Mouse (Mus musculus) small intestine, adult 2 months (tissue): Measurements from ENCODE around the gene Slc6a5. TPM values are rescaled to one million over a fixed set of nuclear protein-coding genes. Genes with fewer than 3 reads are reported as not detected.

Source experiments
- H3K27ac ChIP-seq: fragments of 200-500 bp; 2 replicates; pipeline ENCODE4 v1.5.1; 2012; ENCODE audit warnings: low read depth, low read length, control low read depth, inconsistent platforms; ENCODE audit not compliant: insufficient read depth
- H3K27me3 ChIP-seq: fragments of 200-500 bp; 2 replicates; pipeline ENCODE4 v1.6.1; 2012; ENCODE audit warnings: mild to moderate bottlenecking, moderate library complexity, low read length, inconsistent platforms; ENCODE audit not compliant: control insufficient read depth, insufficient read depth
- H3K36me3 ChIP-seq: fragments of 200-500 bp; 2 replicates; pipeline ENCODE4 v1.6.1; 2012; ENCODE audit warnings: mild to moderate bottlenecking, low read length, control low read depth, inconsistent platforms; ENCODE audit not compliant: control insufficient read depth, insufficient read depth
- H3K4me1 ChIP-seq: fragments of 200-500 bp; 2 replicates; pipeline ENCODE4 v1.6.1; 2012; ENCODE audit warnings: low read length, inconsistent platforms, mixed read lengths; ENCODE audit not compliant: control insufficient read depth, insufficient read depth, insufficient read length
- H3K4me3 ChIP-seq: fragments of 200-500 bp; 2 replicates; pipeline ENCODE4 v1.5.1; 2012; ENCODE audit warnings: low read depth, mild to moderate bottlenecking, control low read depth, inconsistent platforms, low read length, moderate library complexity
- CTCF ChIP-seq: fragments of 200-500 bp; IDR thresholded peaks from 2 replicates; pipeline ENCODE4 v1.5.1; 2012; ENCODE audit warnings: low read depth, mild to moderate bottlenecking, control low read depth, inconsistent platforms, low read length, moderate library complexity, mixed read lengths; ENCODE audit not compliant: insufficient replicate concordance, insufficient read length; ENCODE audit errors: extremely low read depth
- POLR2A ChIP-seq: fragments of 200-500 bp; IDR thresholded peaks from 2 replicates; pipeline ENCODE4 v1.6.1; 2012; ENCODE audit warnings: low read depth, mild to moderate bottlenecking, control low read depth, inconsistent platforms, low read length, moderate library complexity
- WGBS: fragments of 180-500 bp; shearing (Covaris S2); methylation state at CpG from one replicate; pipeline ENCODE4 v1.1.7; 2018; 5-methylcytosine and 5-hydroxymethylcytosine counted together
- polyA plus RNA-seq: library from polyadenylated mRNA; depleted of rRNA; stranded (reverse); fragments of >200 nt; gene quantifications from 2 replicates; pipeline ENCODE4 v1.2.3, GENCODE M21; 2012

Gene Slc6a5
- polyA plus RNA-seq, 1 experiment: not detected

DNA sequence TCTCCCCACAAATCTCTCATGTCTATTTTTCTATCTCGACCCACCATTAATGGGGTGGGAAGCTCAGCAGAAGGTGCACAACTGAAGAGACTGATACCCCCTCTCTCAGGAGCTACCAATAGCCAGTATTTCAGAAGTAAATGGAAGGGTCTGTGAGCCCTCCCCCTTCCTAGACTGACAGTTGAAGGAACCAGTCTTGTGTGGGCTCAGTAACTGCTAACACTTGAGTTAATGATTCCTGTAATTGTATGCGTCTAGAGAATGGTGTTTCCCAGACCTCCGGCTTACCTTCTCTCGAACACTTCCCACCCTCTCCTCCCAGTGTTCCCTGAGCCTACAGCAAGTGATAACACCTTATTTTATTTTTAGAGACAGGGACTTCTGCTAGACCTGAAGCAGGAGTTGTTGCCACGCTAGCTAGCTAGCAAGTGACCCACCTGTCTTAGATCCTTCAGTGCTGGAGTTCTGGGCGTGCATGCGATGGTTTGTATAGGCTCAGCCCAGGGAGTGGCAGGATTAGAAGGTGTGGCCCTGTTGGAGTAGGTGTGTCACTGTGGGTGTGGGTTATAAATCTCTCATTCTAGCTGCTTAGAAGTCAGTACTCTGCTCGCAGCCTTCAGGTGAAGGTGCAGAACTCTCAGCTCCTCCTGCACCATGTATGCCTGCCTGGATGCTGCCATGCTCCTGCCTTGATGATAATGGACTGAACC is 29.8 kb upstream of the Slc6a5 start:
- no peak overlapping the region for H3K4me3 ChIP-seq
- 35% methylated on average over 8 of the region's 8 CpGs for WGBS

DNA sequence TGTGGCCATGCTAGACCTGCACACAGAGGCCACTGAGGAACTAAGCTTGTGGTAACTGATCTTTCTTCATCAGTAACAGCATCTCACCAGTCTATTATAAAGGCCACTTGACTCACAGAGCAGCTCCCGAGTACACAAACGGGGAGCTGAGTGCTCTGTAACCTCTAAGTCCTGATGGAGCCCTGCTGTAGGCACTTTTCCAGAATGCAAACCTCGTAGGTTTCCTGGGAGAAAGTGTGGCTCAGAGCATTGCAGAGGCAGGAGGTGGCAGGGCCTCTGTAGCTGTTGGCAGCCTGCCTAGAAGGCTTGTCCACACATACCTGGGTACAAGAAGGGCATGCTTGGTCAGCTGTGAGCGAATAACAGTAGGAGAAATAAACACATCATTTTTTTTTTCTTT is 27.7 kb upstream of the Slc6a5 start:
- Histone ChIP-seq H3K4me3 (no peak overlapping the region), H3K4me1 (no peaks in the 10 kb centered on the region; the same call in 1 of the 2 replicates), H3K27me3 (peaks cover 5% of the 10 kb centered on the region; the same call in 1 of the 2 replicates), H3K27ac (no peak overlapping the region), H3K36me3 (no peaks in the 10 kb centered on the region)
- 7% methylated on average over 4 of the region's 4 CpGs for WGBS
- TF ChIP-seq CTCF (no peak), POLR2A (no peak)

More for the DNA sequence above, 29.8 kb upstream of the Slc6a5 start:
- no peak for TF ChIP-seq CTCF
- no peak for TF ChIP-seq POLR2A
- Histone ChIP-seq H3K4me1 (no peaks in the 10 kb centered on the region; the same call in 1 of the 2 replicates), H3K36me3 (no peaks in the 10 kb centered on the region), H3K27me3 (peaks cover 5% of the 10 kb centered on the region; the same call in 1 of the 2 replicates), H3K27ac (no peak overlapping the region)

DNA sequence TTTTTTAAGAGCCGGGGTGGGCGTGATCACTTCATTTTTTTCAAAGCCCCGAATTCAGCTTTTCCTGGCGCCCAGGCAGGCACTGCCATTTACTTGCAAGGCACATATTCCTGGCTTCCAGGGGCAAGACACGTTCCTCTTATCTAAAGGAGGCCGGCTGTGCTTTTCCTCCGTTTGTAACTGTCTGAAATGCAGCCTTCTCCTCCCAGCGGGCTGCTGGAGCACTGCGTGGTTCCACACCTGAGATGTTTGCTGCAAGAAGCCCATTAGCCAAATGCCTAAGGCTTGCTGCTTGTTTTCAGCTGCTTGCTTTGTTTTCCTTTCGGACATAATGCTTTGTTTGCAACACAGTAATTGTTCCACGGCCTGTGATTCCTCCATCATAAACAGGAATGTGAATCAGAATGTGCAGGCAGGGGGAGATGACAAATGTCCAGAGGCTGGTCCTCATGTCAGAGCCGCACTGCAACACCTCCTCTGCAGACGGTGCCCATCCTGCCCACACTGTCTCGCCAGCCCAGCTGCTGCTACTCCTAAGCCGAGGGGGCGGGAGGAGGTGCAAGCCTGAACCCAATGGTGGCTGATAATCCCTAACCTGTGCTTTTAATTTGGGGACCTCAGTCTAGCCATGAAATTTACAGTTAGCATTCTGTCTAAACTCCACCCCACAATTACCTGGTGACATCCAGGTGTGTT is 27.1 kb upstream of the Slc6a5 start:
- Histone ChIP-seq H3K27ac (no peak overlapping the region), H3K27me3 (peaks cover 5% of the 10 kb centered on the region; the same call in 1 of the 2 replicates), H3K36me3 (no peaks in the 10 kb centered on the region), H3K4me3 (no peak overlapping the region), H3K4me1 (no peaks in the 10 kb centered on the region; the same call in 1 of the 2 replicates)
- WGBS: 20% methylated on average over 16 of the region's 16 CpGs
- TF ChIP-seq POLR2A (no peak), CTCF (no peak)

DNA sequence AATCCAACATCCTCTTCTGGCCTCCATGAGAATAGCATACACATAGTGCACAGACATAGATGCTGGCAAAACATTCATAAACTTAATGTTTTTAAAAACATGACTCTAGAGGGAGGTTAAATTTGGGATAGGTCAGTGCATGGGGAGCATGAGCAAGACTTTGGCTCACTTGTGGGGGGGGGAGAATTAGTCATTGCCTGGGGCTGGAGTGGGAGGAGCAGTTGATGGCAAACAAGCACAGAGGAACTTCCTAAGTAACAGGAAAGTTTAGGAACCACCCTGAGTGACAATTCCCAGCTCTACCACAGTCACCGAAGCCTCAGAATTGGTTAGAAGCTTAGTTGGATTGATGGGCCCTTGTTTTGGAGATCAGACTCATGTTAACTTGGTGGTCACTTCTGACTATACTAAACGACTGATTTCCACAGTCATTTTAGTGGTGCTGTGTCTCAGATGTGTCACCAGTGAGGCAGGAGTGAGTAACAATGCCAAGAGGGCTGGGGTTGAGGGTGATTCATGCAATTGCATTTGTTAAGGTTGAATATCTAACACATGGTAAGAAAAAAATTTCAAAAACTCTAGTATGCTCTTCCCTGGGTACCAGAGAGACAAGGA is 22.1 kb upstream of the Slc6a5 start:
- Histone ChIP-seq H3K4me3 (no peak overlapping the region), H3K27me3 (peaks cover 7% of the 10 kb centered on the region), H3K4me1 (no peaks in the 10 kb centered on the region; the same call in 1 of the 2 replicates), H3K27ac (no peak overlapping the region), H3K36me3 (no peaks in the 10 kb centered on the region)
- TF ChIP-seq POLR2A (no peak), CTCF (no peak)
- WGBS: 82% methylated on average over 2 of the region's 2 CpGs

DNA sequence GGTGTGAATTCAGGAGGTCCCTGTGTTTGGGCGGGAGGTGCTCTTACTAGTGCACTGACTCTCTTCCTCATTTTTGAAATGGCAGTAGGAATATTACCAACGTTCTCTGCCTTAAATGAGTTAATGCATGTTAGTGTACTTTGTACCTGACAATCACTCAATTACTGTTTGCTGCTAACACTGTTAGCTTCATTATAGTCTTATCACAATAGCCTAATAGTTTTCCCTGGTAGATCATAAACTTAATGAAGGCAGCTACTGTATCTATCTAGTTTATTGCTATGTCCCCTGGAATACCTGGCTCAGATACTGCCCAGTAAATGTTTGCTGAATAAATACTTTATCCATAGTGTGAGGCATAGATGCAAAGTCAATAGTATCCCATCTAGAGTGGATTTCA is 15.2 kb upstream of the Slc6a5 start:
- peaks cover 9% of the 10 kb centered on the region; the same call in 1 of the 2 replicates for H3K4me1 ChIP-seq
- 25% methylated on average over 2 of the region's 2 CpGs for WGBS
- H3K36me3 ChIP-seq: no peaks in the 10 kb centered on the region
- H3K4me3 ChIP-seq: no peak overlapping the region
- H3K27me3 ChIP-seq: peaks cover 15% of the 10 kb centered on the region
- H3K27ac ChIP-seq: no peak overlapping the region
- TF ChIP-seq POLR2A: no peak
- no peak for TF ChIP-seq CTCF

DNA sequence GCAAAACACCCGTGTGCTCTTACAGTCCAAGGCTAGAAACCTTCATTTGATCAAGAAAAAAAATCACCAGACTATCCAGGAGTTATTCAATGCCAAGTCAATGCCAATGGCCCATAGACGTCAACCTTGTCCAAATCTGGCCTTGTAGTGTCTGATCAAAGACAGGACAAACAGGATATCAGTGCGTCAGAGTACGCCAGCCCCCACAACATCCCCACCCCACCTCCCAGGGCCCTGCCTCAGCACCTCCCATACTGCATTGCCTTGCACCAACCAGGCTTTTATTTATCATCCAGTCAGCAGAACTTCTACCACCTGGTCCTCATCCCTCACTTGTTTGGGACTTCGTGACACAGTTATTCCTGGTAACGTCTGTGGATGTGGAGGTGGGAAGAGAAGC is 14.7 kb upstream of the Slc6a5 start:
- peaks cover 15% of the 10 kb centered on the region for H3K27me3 ChIP-seq
- WGBS: 33% methylated on average over 6 of the region's 6 CpGs
- H3K36me3 ChIP-seq: no peaks in the 10 kb centered on the region
- TF ChIP-seq CTCF: no peak
- no peak for TF ChIP-seq POLR2A
- H3K27ac ChIP-seq: no peak overlapping the region
- no peak overlapping the region for H3K4me3 ChIP-seq
- H3K4me1 ChIP-seq: peaks cover 9% of the 10 kb centered on the region; the same call in 1 of the 2 replicates
